Mouse (Mus musculus) liver, adult 2 months (tissue): ENCODE measurements around the gene C2cd2.

ENCODE experiments used
- CTCF ChIP-seq: fragments of 200-500 bp; IDR thresholded peaks from 2 replicates; pipeline ENCODE4 v1.5.1; 2011; ENCODE audit warnings: low read depth, low read length, control low read depth
- POLR2A ChIP-seq: fragments of 200-500 bp; IDR thresholded peaks from 2 replicates; pipeline ENCODE4 v1.6.1; 2011; ENCODE audit warnings: low read length, control low read depth; ENCODE audit not compliant: insufficient read depth; ENCODE audit errors: extremely low read depth

GRCm38 (mm10) chr16:97883696-97884095, 78.7 kb downstream of the C2cd2 start:
- TF ChIP-seq POLR2A (no peak), CTCF (no peak)
